Mouse (Mus musculus) limb, embryonic 14.5 days (tissue): ENCODE measurements around the gene Naa35. TPM values are rescaled to one million over a fixed set of nuclear protein-coding genes. Genes with fewer than 3 reads are reported as not detected.

Experiments
- ATAC-seq: fragments of 200-750 bp; cut with Nextera tagmentation; 2 replicates; pipeline ENCODE4 v1.8.0; 2017; ENCODE audit warnings: low read depth, moderate number of reproducible peaks, moderate TSS enrichment; ENCODE audit not compliant: low FRiP score
- DNase-seq: peaks from one replicate; pipeline ENCODE4 v3.0.0-alpha.2; 2015; ENCODE audit warnings: low spot score
- H3K27ac ChIP-seq: fragments of 300-500 bp; sonication (generic); replicated peaks from 2 replicates; pipeline ENCODE4 v1.5.1; 2014; ENCODE audit warnings: low read depth, mild to moderate bottlenecking, low read length, moderate library complexity, mixed read lengths
- H3K27me3 ChIP-seq: fragments of 300-500 bp; sonication (generic); 2 replicates; pipeline ENCODE4 v1.6.1; 2014; ENCODE audit warnings: low read length, mixed read lengths; ENCODE audit not compliant: control insufficient read depth, insufficient read depth
- H3K36me3 ChIP-seq: fragments of 300-500 bp; sonication (generic); 2 replicates; pipeline ENCODE4 v1.6.1; 2014; ENCODE audit warnings: mild to moderate bottlenecking, low read length, moderate library complexity, mixed read lengths; ENCODE audit not compliant: control insufficient read depth, insufficient read depth
- H3K4me1 ChIP-seq: fragments of 300-500 bp; sonication (generic); 2 replicates; pipeline ENCODE4 v1.6.1; 2014; ENCODE audit warnings: antibody characterized with exemption, low read length, mixed read lengths; ENCODE audit not compliant: control insufficient read depth, insufficient read depth
- H3K4me2 ChIP-seq: fragments of 300-500 bp; sonication (generic); replicated peaks from 2 replicates; pipeline ENCODE4 v1.6.1; 2014; ENCODE audit warnings: low read depth, mild to moderate bottlenecking, low read length, moderate library complexity; ENCODE audit not compliant: severe bottlenecking
- H3K4me3 ChIP-seq: fragments of 300-500 bp; sonication (generic); replicated peaks from 2 replicates; pipeline ENCODE4 v1.5.1; 2014; ENCODE audit warnings: low read length
- H3K9ac ChIP-seq: fragments of 300-500 bp; sonication (generic); 2 replicates; pipeline ENCODE4 v1.6.1; 2014; ENCODE audit warnings: mild to moderate bottlenecking, low read depth, low read length, moderate library complexity; ENCODE audit not compliant: severe bottlenecking
- H3K9me3 ChIP-seq: fragments of 300-500 bp; sonication (generic); 2 replicates; pipeline ENCODE4 v1.6.1; 2016; ENCODE audit warnings: low read length; ENCODE audit not compliant: control insufficient read depth
- POLR2A ChIP-seq: fragments of 200-500 bp; IDR thresholded peaks from 2 replicates; pipeline ENCODE4 v1.8.0; 2012; ENCODE audit warnings: inconsistent platforms, mild to moderate bottlenecking, moderate library complexity, borderline replicate concordance; ENCODE audit not compliant: insufficient read depth, insufficient read length; ENCODE audit errors: extremely low read depth
- WGBS: fragments of 180-500 bp; shearing (Covaris S2); extraction: QIAGEN DNeasy Blood & Tissue Kit; methylation state at CpG from one replicate; pipeline ENCODE4 v1.1.7; 2014; 5-methylcytosine and 5-hydroxymethylcytosine counted together
- polyA plus RNA-seq, 2 experiments: library from polyadenylated mRNA; depleted of rRNA in 1 of 2; stranded (reverse) in 1 of 2; unstranded in 1 of 2; fragments of >200 nt; fragmentation: Nextera tagmentation in 1 of 2; extraction: Ambion mirVana in 1 of 2; gene quantifications; 2 replicates each; pipeline versions ENCODE4 v1.2.1 to v1.2.3; 2012 to 2014

The Naa35 gene
- polyA plus RNA-seq, 2 experiments = 68.5 to 88.8 TPM

- 86% methylated on average over 4 of the region's 4 CpGs for WGBS
- Histone ChIP-seq H3K27me3 (no peaks in the 10 kb centered on the region), H3K27ac (no peak overlapping the region), H3K9me3 (no peaks in the 10 kb centered on the region), H3K4me2 (no peak overlapping the region), H3K9ac (no peak overlapping the region), H3K4me1 (no peaks in the 10 kb centered on the region), H3K4me3 (no peak overlapping the region), H3K36me3 (peaks cover 70% of the 10 kb centered on the region)
- ATAC-seq (no peak), DNase-seq (no peak)
- no peak for TF ChIP-seq POLR2A
These were observed 30.5 kb downstream of the Naa35 start for GRCm38 (mm10) chr13:59615554-59615953.

DNA sequence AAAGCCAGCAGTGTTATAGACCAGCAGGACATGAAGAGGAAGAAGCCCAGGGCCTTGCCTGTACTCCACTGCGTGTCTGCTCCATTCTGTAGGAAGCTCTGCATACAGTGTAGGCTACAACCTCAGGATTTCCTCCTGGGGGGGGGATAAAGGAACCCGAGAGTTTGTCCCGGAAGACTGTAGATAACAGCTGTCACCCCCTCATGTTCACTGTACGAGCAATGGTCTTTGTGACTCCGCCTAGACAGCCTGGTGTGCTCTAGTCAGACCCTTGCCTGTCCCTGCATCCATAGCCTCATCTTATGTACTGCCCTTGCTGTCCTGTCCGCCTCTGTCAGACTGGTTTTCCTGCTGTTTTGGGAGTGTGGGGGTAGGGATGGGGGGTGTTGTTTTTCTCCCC lies 33.4 kb downstream of the Naa35 start:
- DNase-seq (no peak), ATAC-seq (no peak)
- no peak overlapping the region for H3K9ac ChIP-seq
- no peak for TF ChIP-seq POLR2A
- WGBS = 95% methylated on average over 6 of the region's 6 CpGs
- no peaks in the 10 kb centered on the region for H3K9me3 ChIP-seq
- no peak overlapping the region for H3K4me3 ChIP-seq
- H3K27me3 ChIP-seq = no peaks in the 10 kb centered on the region
- peaks cover 74% of the 10 kb centered on the region for H3K36me3 ChIP-seq
- no peak overlapping the region for H3K4me2 ChIP-seq
- no peak overlapping the region for H3K27ac ChIP-seq
- H3K4me1 ChIP-seq = no peaks in the 10 kb centered on the region

GRCm38 (mm10) chr13:59621643-59622489 lies 36.8 kb downstream of the Naa35 start:
- ATAC-seq = no peak
- 83% methylated on average over 7 of the region's 7 CpGs for WGBS
- peaks cover 83% of the 10 kb centered on the region for H3K36me3 ChIP-seq
- no peak overlapping the region for H3K4me2 ChIP-seq
- no peak for DNase-seq
- H3K9ac ChIP-seq = no peak overlapping the region
- H3K27ac ChIP-seq = no peak overlapping the region
- no peaks in the 10 kb centered on the region for H3K27me3 ChIP-seq
- no peaks in the 10 kb centered on the region for H3K4me1 ChIP-seq
- H3K4me3 ChIP-seq = no peak overlapping the region
- H3K9me3 ChIP-seq = no peaks in the 10 kb centered on the region
- no peak for TF ChIP-seq POLR2A

DNA sequence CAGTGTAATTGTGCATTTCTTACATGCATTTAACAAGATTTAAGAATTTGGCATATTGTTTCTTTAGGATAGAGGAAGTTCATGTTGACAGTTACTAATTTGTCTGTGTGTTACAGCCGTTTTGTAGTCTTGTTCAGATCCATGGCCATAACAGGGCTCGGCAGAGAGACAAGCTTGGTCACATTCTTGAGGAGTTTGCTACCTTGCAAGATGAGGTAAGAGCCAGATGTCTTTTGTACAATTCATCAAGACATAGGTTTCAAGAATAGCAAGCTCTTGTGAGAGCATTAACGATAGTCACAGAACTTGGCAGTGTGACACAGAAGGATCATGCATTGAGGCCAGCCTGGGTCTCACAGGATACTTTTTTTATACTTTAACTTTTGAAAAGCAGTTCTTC lies 39.3 kb downstream of the Naa35 start:
- WGBS = 77% methylated on average over 3 of the region's 3 CpGs
- Histone ChIP-seq H3K4me2 (no peak overlapping the region), H3K9ac (no peak overlapping the region), H3K9me3 (no peaks in the 10 kb centered on the region), H3K36me3 (peaks cover 81% of the 10 kb centered on the region), H3K27me3 (no peaks in the 10 kb centered on the region), H3K4me1 (no peaks in the 10 kb centered on the region), H3K27ac (no peak overlapping the region), H3K4me3 (no peak overlapping the region)
- DNase-seq = no peak
- no peak for TF ChIP-seq POLR2A
- ATAC-seq = no peak

GRCm38 (mm10) chr13:59624903-59625302 lies 39.8 kb downstream of the Naa35 start:
- H3K27ac ChIP-seq = no peak overlapping the region
- no peaks in the 10 kb centered on the region for H3K27me3 ChIP-seq
- H3K4me1 ChIP-seq = no peaks in the 10 kb centered on the region
- WGBS = 73% methylated on average over 5 of the region's 5 CpGs
- DNase-seq = peak; percentile 14
- no peak for TF ChIP-seq POLR2A
- no peaks in the 10 kb centered on the region for H3K9me3 ChIP-seq
- ATAC-seq = no peak
- no peak overlapping the region for H3K4me2 ChIP-seq
- no peak overlapping the region for H3K9ac ChIP-seq
- no peak overlapping the region for H3K4me3 ChIP-seq
- H3K36me3 ChIP-seq = peaks cover 84% of the 10 kb centered on the region

GRCm38 (mm10) chr13:59626739-59627138 lies 41.7 kb downstream of the Naa35 start:
- H3K4me3 ChIP-seq = no peak overlapping the region
- no peaks in the 10 kb centered on the region for H3K27me3 ChIP-seq
- no peak for DNase-seq
- no peak for ATAC-seq
- no peaks in the 10 kb centered on the region for H3K9me3 ChIP-seq
- H3K4me2 ChIP-seq = no peak overlapping the region
- H3K4me1 ChIP-seq = no peaks in the 10 kb centered on the region
- peaks cover 88% of the 10 kb centered on the region for H3K36me3 ChIP-seq
- WGBS = 88% methylated on average over 7 of the region's 7 CpGs
- no peak overlapping the region for H3K9ac ChIP-seq
- no peak overlapping the region for H3K27ac ChIP-seq
- TF ChIP-seq POLR2A = no peak
